15 mouse cellular contexts compared by ENCODE assay signal in genomic region chr11:37143996-37144395, GRCm38 (mm10).
DNase-seq lines count a peak whose midpoint lies in the region; ATAC-seq and TF ChIP-seq lines count a peak whose summit lies in the region.
"Had no signal": no experiment of that assay in that cellular context is flagged by ENCODE, and none has a peak within 500 bp of the region (broad histone marks: within the 10 kb centered on the region; RNA-seq: fewer than 3 reads in every experiment).

No protein-coding gene starts in this region.

- TF ChIP-seq EP300 in lung, postnatal 0 days (IDR thresholded peaks at IDR 0.05), result no peak

- peak; percentile 77 for DNase-seq in heart, adult 11 months
- no peak for DNase-seq in heart, postnatal 25 days (ENCODE audit: low spot score)
- DNase-seq in heart, adult 8-10 months (ENCODE audit: low spot score), result peak; percentile 12
- peak; percentile 72 for DNase-seq in lung, postnatal 0 days (ENCODE audit: low spot score)
- no peak for DNase-seq in cerebellum, postnatal 4 days (ENCODE audit: low spot score in 2 of 2)
- DNase-seq in cerebellum, adult 18-20 months, result no peak
- no peak for DNase-seq in left cerebral cortex, postnatal 36 days (ENCODE audit: low spot score in 2 of 2)
- DNase-seq: cerebellum, adult 2 months; gastrocnemius, postnatal 25 days; kidney, postnatal 14 days; thymus, adult 2 months had no signal

- H3K9me3 ChIP-seq in heart, embryonic 15.5 days (replicated peaks), result no peaks in the 10 kb centered on the region
- no peaks in the 10 kb centered on the region for H3K9me3 ChIP-seq in lung, postnatal 0 days (ENCODE audit: low read length)
- H3K9me3 ChIP-seq: hindbrain, embryonic 10.5 days; neural tube, embryonic 13.5 days had no signal

- H3K36me3 ChIP-seq in heart, embryonic 15.5 days, result no peaks in the 10 kb centered on the region
- no peaks in the 10 kb centered on the region for H3K36me3 ChIP-seq in lung, postnatal 0 days (ENCODE audit: insufficient read depth, low read length)
- H3K36me3 ChIP-seq: hindbrain, embryonic 10.5 days; neural tube, embryonic 13.5 days had no signal

- no peak overlapping the region for H3K9ac ChIP-seq in heart, embryonic 15.5 days
- no peak overlapping the region for H3K9ac ChIP-seq in lung, postnatal 0 days (replicated peaks; ENCODE audit: low read depth)
- H3K9ac ChIP-seq: liver, embryonic 14.5 days; neural tube, embryonic 13.5 days had no signal

- H3K4me1 ChIP-seq in heart, embryonic 15.5 days (replicated peaks), result peaks cover 13% of the 10 kb centered on the region
- H3K4me1 ChIP-seq in lung, postnatal 0 days (ENCODE audit: insufficient read depth, low read depth, low read length), result no peaks in the 10 kb centered on the region
- H3K4me1 ChIP-seq: hindbrain, embryonic 10.5 days; neural tube, embryonic 13.5 days had no signal

- H3K27me3 ChIP-seq in heart, embryonic 15.5 days, result no peaks in the 10 kb centered on the region
- no peaks in the 10 kb centered on the region for H3K27me3 ChIP-seq in lung, postnatal 0 days (replicated peaks; ENCODE audit: insufficient read depth, low read length)
- H3K27me3 ChIP-seq: neural tube, embryonic 13.5 days had no signal

- peak overlapping the region; percentile 16 for H3K4me2 ChIP-seq in heart, embryonic 15.5 days
- H3K4me2 ChIP-seq in lung, postnatal 0 days (replicated peaks; ENCODE audit: low read depth, low read length), result no peak overlapping the region
- H3K4me2 ChIP-seq: neural tube, embryonic 13.5 days had no signal

- H3K27ac ChIP-seq in heart, embryonic 15.5 days, result peak overlapping the region; percentile 48
- no peak overlapping the region for H3K27ac ChIP-seq in lung, postnatal 0 days (ENCODE audit: low read length)
- H3K27ac ChIP-seq: hindbrain, embryonic 10.5 days; liver, embryonic 14.5 days; neural tube, embryonic 13.5 days had no signal

- peak; percentile 87 for ATAC-seq in heart, embryonic 15.5 days (replicated peaks; ENCODE audit: insufficient number of reproducible peaks, insufficient read depth, low FRiP score, low read depth)
- peak; percentile 65 for ATAC-seq in lung, postnatal 0 days

- TF ChIP-seq CTCF in lung, postnatal 0 days (IDR thresholded peaks at IDR 0.05), result no peak

- H3K4me3 ChIP-seq in heart, embryonic 15.5 days, result no peak overlapping the region
- no peak overlapping the region for H3K4me3 ChIP-seq in lung, postnatal 0 days (ENCODE audit: low read depth, low read length)
- H3K4me3 ChIP-seq: hindbrain, embryonic 10.5 days; neural tube, embryonic 13.5 days had no signal

- intact Hi-C loops in heart, postnatal 25 days (cut with DNase I), result no loop called here
- intact Hi-C loops in left cerebral cortex, postnatal 36 days (cut with DNase I), result no loop called here

- 15% methylated on average over 6 of the region's 6 CpGs for WGBS in heart, embryonic 15.5 days
- 28% methylated on average over 6 of the region's 6 CpGs for WGBS in lung, postnatal 0 days

Comparison
In these comparisons a context has a peak if more than half of its experiments do, and no peak if none do; other contexts are left out.
1. DNase-seq: peak in heart, adult 11 months (single experiment), heart, adult 8-10 months (single experiment) and lung, postnatal 0 days (single experiment); none in heart, postnatal 25 days (single experiment), cerebellum, postnatal 4 days (0 of 2), cerebellum, adult 18-20 months (0 of 2) and left cerebral cortex, postnatal 36 days (0 of 2).